Mouse (Mus musculus) cerebellum, adult 2 months (tissue): ENCODE data around the gene Slc6a16.
A peak's percentile ranks its signal among the peaks of the same experiment; 100 is the strongest.

Source experiments
- CTCF ChIP-seq: fragments of 200-500 bp; IDR thresholded peaks from 2 replicates; pipeline ENCODE4 v1.5.1; 2011; ENCODE audit warnings: low read depth, mild to moderate bottlenecking, control low read depth, low read length, moderate library complexity, borderline replicate concordance; ENCODE audit not compliant: insufficient read depth
- POLR2A ChIP-seq: fragments of 200-500 bp; IDR thresholded peaks from 2 replicates; pipeline ENCODE4 v1.6.1; 2011; ENCODE audit warnings: low read length, control low read depth, borderline replicate concordance; ENCODE audit not compliant: insufficient read depth

DNA sequence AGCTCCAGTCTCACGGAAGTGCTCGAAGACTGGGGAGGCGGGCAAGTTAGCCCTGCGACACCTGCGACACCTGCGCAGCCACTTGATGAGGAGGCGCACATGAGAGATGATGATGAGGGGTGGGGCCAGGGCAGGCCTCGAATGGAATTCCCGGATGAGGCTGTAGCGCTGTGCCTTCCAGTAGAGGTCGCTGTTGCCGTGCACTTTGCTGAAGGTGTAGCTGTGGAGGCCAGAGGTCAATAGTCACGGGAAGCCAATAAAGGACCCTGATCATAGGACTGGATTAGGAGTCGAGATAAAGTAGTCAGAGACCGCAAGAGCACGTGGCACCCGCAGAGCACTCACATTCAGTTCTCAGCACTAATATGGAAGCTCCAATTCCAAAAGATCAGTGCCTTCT lies 64.4 kb downstream of the Slc6a16 start:
- TF ChIP-seq POLR2A = no peak
- TF ChIP-seq CTCF = peak; percentile 85
